Mouse (Mus musculus) midbrain, embryonic 16.5 days (tissue): ENCODE measurements around the gene Art5. TPM values are rescaled to one million over a fixed set of nuclear protein-coding genes. Genes with fewer than 3 reads are reported as not detected.

Experiments used
- ATAC-seq: fragments of 200-750 bp; cut with Nextera tagmentation; 2 replicates; pipeline ENCODE4 v1.8.0; 2017; ENCODE audit warnings: moderate TSS enrichment
- H3K27ac ChIP-seq: fragments of 300-500 bp; sonication (generic); 2 replicates; pipeline ENCODE4 v1.5.1; 2014; ENCODE audit warnings: mild to moderate bottlenecking, low read length, mixed read lengths
- H3K27me3 ChIP-seq: fragments of 300-500 bp; sonication (generic); 2 replicates; pipeline ENCODE4 v1.6.1; 2014; ENCODE audit warnings: low read depth, low read length, mixed read lengths; ENCODE audit not compliant: control insufficient read depth, insufficient read depth
- H3K36me3 ChIP-seq: fragments of 300-500 bp; sonication (generic); 2 replicates; pipeline ENCODE4 v1.6.1; 2014; ENCODE audit warnings: mild to moderate bottlenecking, low read length, moderate library complexity, mixed read lengths; ENCODE audit not compliant: control insufficient read depth, insufficient read depth
- H3K4me1 ChIP-seq: fragments of 300-500 bp; sonication (generic); 2 replicates; pipeline ENCODE4 v1.6.1; 2014; ENCODE audit warnings: mild to moderate bottlenecking, low read length, mixed read lengths; ENCODE audit not compliant: control insufficient read depth, insufficient read depth
- H3K4me2 ChIP-seq: fragments of 300-500 bp; sonication (generic); 2 replicates; pipeline ENCODE4 v1.6.1; 2014; ENCODE audit warnings: mild to moderate bottlenecking, low read length, mixed read lengths
- H3K4me3 ChIP-seq: fragments of 300-500 bp; sonication (generic); 2 replicates; pipeline ENCODE4 v1.5.1; 2014; ENCODE audit warnings: low read depth, mild to moderate bottlenecking, low read length, moderate library complexity, mixed read lengths
- H3K9ac ChIP-seq: fragments of 300-500 bp; sonication (generic); 2 replicates; pipeline ENCODE4 v1.6.1; 2014; ENCODE audit warnings: low read depth, low read length, mixed read lengths
- H3K9me3 ChIP-seq: fragments of 300-500 bp; sonication (generic); replicated peaks from 2 replicates; pipeline ENCODE4 v1.6.1; 2014; ENCODE audit warnings: mild to moderate bottlenecking, low read length, mixed read lengths; ENCODE audit not compliant: control insufficient read depth, poor library complexity, severe bottlenecking
- WGBS: fragments of 180-500 bp; shearing (Covaris S2); extraction: QIAGEN DNeasy Blood & Tissue Kit; methylation state at CpG from one replicate; pipeline ENCODE4 v1.1.7; 2014; 5-methylcytosine and 5-hydroxymethylcytosine counted together
- polyA plus RNA-seq: library from polyadenylated mRNA; unstranded; fragments of >200 nt; fragmentation: Nextera tagmentation; extraction: Ambion mirVana; gene quantifications from 2 replicates; pipeline ENCODE4 v1.2.1, GENCODE M21; 2015

Art5 gene
- polyA plus RNA-seq, 1 experiment from 2014 or later, result not detected

- Histone ChIP-seq H3K27me3 (no peaks in the 10 kb centered on the region), H3K4me2 (no peak overlapping the region), H3K9me3 (no peaks in the 10 kb centered on the region), H3K4me3 (no peak overlapping the region), H3K4me1 (no peaks in the 10 kb centered on the region), H3K27ac (no peak overlapping the region), H3K36me3 (no peaks in the 10 kb centered on the region), H3K9ac (no peak overlapping the region)
- WGBS, result 89% methylated on average over 4 of the region's 4 CpGs
- ATAC-seq, result no peak
Measured at GRCm38 (mm10) chr7:102109746-102110145, 457 bp upstream of the Art5 start.

GRCm38 (mm10) chr7:102108206-102108605, 1.1 kb downstream of the Art5 start:
- 78% methylated on average over 1 of the region's 1 CpGs for WGBS

GRCm38 (mm10) chr7:102106700-102107141, 2.6 kb downstream of the Art5 start:
- no peaks in the 10 kb centered on the region for H3K9me3 ChIP-seq
- H3K27me3 ChIP-seq, result no peaks in the 10 kb centered on the region
- H3K4me3 ChIP-seq, result peak overlapping the region; percentile 4; the same call in 1 of the 2 replicates
- H3K36me3 ChIP-seq, result no peaks in the 10 kb centered on the region
- H3K9ac ChIP-seq, result 0 out of 2 replicates have a peak overlapping the region, but pooled peaks have one; percentile 27
- 24% methylated on average over 22 of the region's 23 CpGs for WGBS
- ATAC-seq, result no peak
- no peak overlapping the region for H3K27ac ChIP-seq
- H3K4me2 ChIP-seq, result peak overlapping the region; percentile 43
- no peaks in the 10 kb centered on the region for H3K4me1 ChIP-seq

More at GRCm38 (mm10) chr7:102108206-102108605, 1.1 kb downstream of the Art5 start:
- H3K4me3 ChIP-seq, result no peak overlapping the region
- no peak for ATAC-seq
- H3K36me3 ChIP-seq, result no peaks in the 10 kb centered on the region
- H3K9me3 ChIP-seq, result no peaks in the 10 kb centered on the region
- H3K4me2 ChIP-seq, result no peak overlapping the region
- H3K27ac ChIP-seq, result no peak overlapping the region
- no peak overlapping the region for H3K9ac ChIP-seq
- no peaks in the 10 kb centered on the region for H3K4me1 ChIP-seq
- no peaks in the 10 kb centered on the region for H3K27me3 ChIP-seq

- Histone ChIP-seq H3K27ac (no peak overlapping the region), H3K27me3 (no peaks in the 10 kb centered on the region), H3K9ac (no peak overlapping the region), H3K4me3 (no peak overlapping the region), H3K9me3 (no peaks in the 10 kb centered on the region), H3K36me3 (no peaks in the 10 kb centered on the region), H3K4me1 (peaks cover 3% of the 10 kb centered on the region; the same call in 1 of the 2 replicates), H3K4me2 (no peak overlapping the region)
- WGBS, result 80% methylated on average over 5 of the region's 5 CpGs
- ATAC-seq, result no peak
Measured at GRCm38 (mm10) chr7:102104126-102104525, 5.2 kb downstream of the Art5 start.

- H3K27ac ChIP-seq, result no peak overlapping the region
- H3K4me3 ChIP-seq, result no peak overlapping the region
- no peaks in the 10 kb centered on the region for H3K36me3 ChIP-seq
- no peak overlapping the region for H3K4me2 ChIP-seq
- ATAC-seq, result no peak
- H3K9me3 ChIP-seq, result no peaks in the 10 kb centered on the region
- no peak overlapping the region for H3K9ac ChIP-seq
- WGBS, result 83% methylated on average over 2 of the region's 2 CpGs
- no peaks in the 10 kb centered on the region for H3K27me3 ChIP-seq
- peaks cover 3% of the 10 kb centered on the region; the same call in 1 of the 2 replicates for H3K4me1 ChIP-seq
Measured at GRCm38 (mm10) chr7:102103555-102103954, 5.7 kb downstream of the Art5 start.

- peaks cover 3% of the 10 kb centered on the region; the same call in 1 of the 2 replicates for H3K4me1 ChIP-seq
- H3K36me3 ChIP-seq, result no peaks in the 10 kb centered on the region
- no peak overlapping the region for H3K4me3 ChIP-seq
- 40% methylated on average over 6 of the region's 6 CpGs for WGBS
- no peak overlapping the region for H3K27ac ChIP-seq
- H3K9ac ChIP-seq, result no peak overlapping the region
- no peaks in the 10 kb centered on the region for H3K9me3 ChIP-seq
- no peak overlapping the region for H3K4me2 ChIP-seq
- H3K27me3 ChIP-seq, result no peaks in the 10 kb centered on the region
- no peak for ATAC-seq
Measured at GRCm38 (mm10) chr7:102102696-102103095, 6.6 kb downstream of the Art5 start.

GRCm38 (mm10) chr7:102102241-102102640, 7.0 kb downstream of the Art5 start:
- Histone ChIP-seq H3K27ac (no peak overlapping the region), H3K27me3 (no peaks in the 10 kb centered on the region), H3K4me2 (no peak overlapping the region), H3K4me3 (no peak overlapping the region), H3K9ac (no peak overlapping the region), H3K36me3 (no peaks in the 10 kb centered on the region), H3K9me3 (no peaks in the 10 kb centered on the region), H3K4me1 (peaks cover 3% of the 10 kb centered on the region; the same call in 1 of the 2 replicates)
- no peak for ATAC-seq
- WGBS, result 42% methylated on average over 8 of the region's 8 CpGs

GRCm38 (mm10) chr7:102101487-102101886, 7.8 kb downstream of the Art5 start, which contains the start of gene Art1:
TSS of gene Art1 (plus strand) at chr7:102101743.
- Histone ChIP-seq H3K9ac (no peak within 1 kb of the TSS), H3K27ac (no peak within 1 kb of the TSS), H3K4me3 (no peak within 1 kb of the TSS), H3K4me2 (no peak within 1 kb of the TSS), H3K4me1 (peaks cover 3% of the 10 kb centered on the region; the same call in 1 of the 2 replicates), H3K36me3 (no peaks in the 10 kb centered on the region), H3K27me3 (no peaks in the 10 kb centered on the region), H3K9me3 (no peaks in the 10 kb centered on the region)
- no peak for ATAC-seq
- WGBS, result 37% methylated on average over 5 of the region's 5 CpGs

- Histone ChIP-seq H3K9ac (no peak overlapping the region), H3K4me2 (no peak overlapping the region), H3K27ac (no peak overlapping the region), H3K36me3 (no peaks in the 10 kb centered on the region), H3K9me3 (no peaks in the 10 kb centered on the region), H3K27me3 (no peaks in the 10 kb centered on the region), H3K4me1 (peaks cover 3% of the 10 kb centered on the region; the same call in 1 of the 2 replicates), H3K4me3 (no peak overlapping the region)
- 63% methylated on average over 5 of the region's 5 CpGs for WGBS
- no peak for ATAC-seq
Measured at GRCm38 (mm10) chr7:102100868-102101267, 8.4 kb downstream of the Art5 start.
